ENCODE assay signal across 22 mouse cellular contexts in the genomic region with DNA sequence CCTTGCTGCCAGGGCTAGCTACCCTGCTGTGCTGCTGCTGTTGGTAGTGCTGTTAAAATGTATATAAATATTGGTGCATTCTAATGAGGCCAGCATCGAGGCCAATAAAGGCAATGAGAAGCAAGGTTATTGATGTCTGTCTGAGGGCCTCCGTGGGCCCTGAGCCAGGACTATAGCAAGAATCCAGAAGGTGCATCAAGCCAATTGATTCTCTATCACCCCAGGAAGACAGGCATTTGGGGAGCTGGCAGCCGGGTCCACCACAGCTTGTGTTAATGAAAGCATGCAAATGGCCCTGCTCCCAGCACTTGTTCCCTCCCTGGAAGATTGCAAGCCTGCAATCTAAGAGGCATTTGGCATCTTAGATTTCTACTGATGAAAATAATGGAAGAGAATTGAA. TPM values are rescaled to one million over a fixed set of nuclear protein-coding genes. Genes with fewer than 3 reads are reported as not detected.
DNase-seq lines count a peak whose midpoint lies in the region; ATAC-seq and TF ChIP-seq lines count a peak whose summit lies in the region.
"Had no signal": no experiment of that assay in that cellular context is flagged by ENCODE, and none has a peak within 500 bp of the region (broad histone marks: within the 10 kb centered on the region; RNA-seq: fewer than 3 reads in every experiment).

No protein-coding gene starts in this region.

- peak; percentile 47; the same call in 1 of the 2 replicates for ATAC-seq in forebrain, embryonic 16.5 days
- no peak for ATAC-seq in forebrain, embryonic 11.5 days (replicated peaks; ENCODE audit: low FRiP score)
- ATAC-seq in hindbrain, postnatal 0 days: no peak
- ATAC-seq in kidney, embryonic 14.5 days (ENCODE audit: low FRiP score, low TSS enrichment): no peak
- ATAC-seq: intestine, embryonic 15.5 days had no signal

- H3K27me3 ChIP-seq in forebrain, embryonic 16.5 days (replicated peaks; ENCODE audit: control insufficient read depth, insufficient read depth, low read length): no peaks in the 10 kb centered on the region
- no peaks in the 10 kb centered on the region for H3K27me3 ChIP-seq in forebrain, embryonic 11.5 days (ENCODE audit: control insufficient read depth, insufficient read depth, low read length)
- H3K27me3 ChIP-seq in cerebellum, adult 2 months (ENCODE audit: control insufficient read depth, insufficient read depth, low read length): no peaks in the 10 kb centered on the region
- H3K27me3 ChIP-seq in hindbrain, postnatal 0 days (ENCODE audit: insufficient read depth, low read length): no peaks in the 10 kb centered on the region
- H3K27me3 ChIP-seq in kidney, embryonic 14.5 days (ENCODE audit: control insufficient read depth, insufficient read depth, low read length): no peaks in the 10 kb centered on the region
- H3K27me3 ChIP-seq: embryonic facial prominence, embryonic 12.5 days; intestine, embryonic 15.5 days; kidney, embryonic 15.5 days; limb, embryonic 13.5 days; liver, embryonic 15.5 days; stomach, embryonic 15.5 days had no signal

- no peak for DNase-seq in forebrain, embryonic 11.5 days (ENCODE audit: low spot score)
- peak; percentile 62 for DNase-seq in left cerebral cortex, postnatal 4 days
- no peak for DNase-seq in left cerebral cortex, adult 2 months (ENCODE audit: extremely low spot score in 1 of 2, low spot score in 2 of 2)
- DNase-seq in cerebellum, adult 2 months: peak; percentile 46 to 59
- peak; percentile 29 for DNase-seq in hindbrain, postnatal 0 days (ENCODE audit: low spot score)
- DNase-seq in right cerebral cortex, postnatal 25 days: no peak
- DNase-seq: adrenal gland, adult 2 months; heart, postnatal 36 days; spleen, adult 18-20 months; thymus, adult 2 months had no signal

- no peak overlapping the region for H3K4me2 ChIP-seq in forebrain, embryonic 16.5 days (ENCODE audit: low read length)
- H3K4me2 ChIP-seq in forebrain, embryonic 11.5 days (ENCODE audit: low read depth, low read length, severe bottlenecking): no peak overlapping the region
- no peak overlapping the region for H3K4me2 ChIP-seq in hindbrain, postnatal 0 days (ENCODE audit: low read depth, low read length)
- H3K4me2 ChIP-seq in kidney, embryonic 14.5 days (replicated peaks; ENCODE audit: low read depth, low read length): no peak overlapping the region
- H3K4me2 ChIP-seq: embryonic facial prominence, embryonic 12.5 days; heart, embryonic 13.5 days; intestine, embryonic 15.5 days; kidney, embryonic 15.5 days; limb, embryonic 13.5 days; liver, embryonic 15.5 days; stomach, embryonic 15.5 days had no signal

- no peaks in the 10 kb centered on the region for H3K36me3 ChIP-seq in forebrain, embryonic 16.5 days (ENCODE audit: control insufficient read depth, insufficient read depth)
- H3K36me3 ChIP-seq in forebrain, embryonic 11.5 days (ENCODE audit: control insufficient read depth, insufficient read depth, low read length): no peaks in the 10 kb centered on the region
- H3K36me3 ChIP-seq in hindbrain, postnatal 0 days (ENCODE audit: insufficient read depth, low read length): no peaks in the 10 kb centered on the region
- H3K36me3 ChIP-seq in kidney, embryonic 14.5 days (ENCODE audit: control insufficient read depth, insufficient read depth, low read length): no peaks in the 10 kb centered on the region
- H3K36me3 ChIP-seq: embryonic facial prominence, embryonic 12.5 days; heart, embryonic 13.5 days; intestine, embryonic 15.5 days; kidney, embryonic 15.5 days; limb, embryonic 13.5 days; liver, embryonic 15.5 days; stomach, embryonic 15.5 days had no signal

- no peak for TF ChIP-seq POLR2A in cerebellum, adult 2 months (IDR thresholded peaks at IDR 0.05; ENCODE audit: borderline replicate concordance, insufficient read depth, low read length)

- intact Hi-C loops in left cerebral cortex, postnatal 4 days (cut with DNase I): no loop called here
- intact Hi-C loops in left cerebral cortex, adult 2 months (cut with DNase I): no loop called here

- no peak overlapping the region for H3K27ac ChIP-seq in forebrain, embryonic 16.5 days (ENCODE audit: low read length)
- no peak overlapping the region for H3K27ac ChIP-seq in forebrain, embryonic 11.5 days (ENCODE audit: low read depth, low read length)
- no peak overlapping the region for H3K27ac ChIP-seq in left cerebral cortex, adult 2 months
- H3K27ac ChIP-seq in cerebellum, adult 2 months (ENCODE audit: insufficient read depth, low read length): no peak overlapping the region; the same call in 1 of the 2 replicates
- no peak overlapping the region for H3K27ac ChIP-seq in hindbrain, postnatal 0 days
- H3K27ac ChIP-seq in kidney, embryonic 14.5 days (ENCODE audit: low read depth, low read length): no peak overlapping the region
- H3K27ac ChIP-seq: embryonic facial prominence, embryonic 12.5 days; heart, embryonic 13.5 days; intestine, embryonic 15.5 days; kidney, embryonic 15.5 days; limb, embryonic 13.5 days; liver, embryonic 15.5 days; stomach, embryonic 15.5 days had no signal

- H3K9me3 ChIP-seq in forebrain, embryonic 16.5 days (ENCODE audit: control insufficient read depth, low read length): no peaks in the 10 kb centered on the region
- H3K9me3 ChIP-seq in forebrain, embryonic 11.5 days (ENCODE audit: control insufficient read depth, low read length): no peaks in the 10 kb centered on the region
- no peaks in the 10 kb centered on the region for H3K9me3 ChIP-seq in hindbrain, postnatal 0 days (ENCODE audit: low read length)
- no peaks in the 10 kb centered on the region for H3K9me3 ChIP-seq in kidney, embryonic 14.5 days (ENCODE audit: control insufficient read depth, low read length)
- H3K9me3 ChIP-seq: embryonic facial prominence, embryonic 12.5 days; heart, embryonic 13.5 days; intestine, embryonic 15.5 days; kidney, embryonic 15.5 days; limb, embryonic 13.5 days; liver, embryonic 15.5 days; stomach, embryonic 15.5 days had no signal

- H3K4me3 ChIP-seq in forebrain, embryonic 16.5 days (replicated peaks; ENCODE audit: low read length): no peak overlapping the region
- no peak overlapping the region for H3K4me3 ChIP-seq in forebrain, embryonic 11.5 days (ENCODE audit: low read depth, low read length)
- H3K4me3 ChIP-seq in left cerebral cortex, adult 2 months: no peak overlapping the region
- H3K4me3 ChIP-seq in cerebellum, adult 2 months (replicated peaks; ENCODE audit: insufficient read depth, low read depth, low read length): no peak overlapping the region
- no peak overlapping the region for H3K4me3 ChIP-seq in hindbrain, postnatal 0 days (ENCODE audit: low read length)
- H3K4me3 ChIP-seq in kidney, embryonic 14.5 days (ENCODE audit: low read length): no peak overlapping the region
- H3K4me3 ChIP-seq: embryonic facial prominence, embryonic 12.5 days; heart, embryonic 13.5 days; intestine, embryonic 15.5 days; kidney, embryonic 15.5 days; limb, embryonic 13.5 days; liver, embryonic 15.5 days; stomach, embryonic 15.5 days had no signal

- peaks cover 19% of the 10 kb centered on the region for H3K4me1 ChIP-seq in forebrain, embryonic 16.5 days (replicated peaks; ENCODE audit: control insufficient read depth, insufficient read depth, low read length)
- no peaks in the 10 kb centered on the region for H3K4me1 ChIP-seq in forebrain, embryonic 11.5 days (replicated peaks; ENCODE audit: control insufficient read depth, insufficient read depth, low read length)
- peaks cover 11% of the 10 kb centered on the region for H3K4me1 ChIP-seq in cerebellum, adult 2 months (ENCODE audit: control insufficient read depth, insufficient read depth, low read length)
- peaks cover 9% of the 10 kb centered on the region; the same call in 1 of the 2 replicates for H3K4me1 ChIP-seq in hindbrain, postnatal 0 days (ENCODE audit: insufficient read depth, low read length)
- no peaks in the 10 kb centered on the region for H3K4me1 ChIP-seq in kidney, embryonic 14.5 days (ENCODE audit: control insufficient read depth, insufficient read depth, low read length)
- H3K4me1 ChIP-seq: embryonic facial prominence, embryonic 12.5 days; intestine, embryonic 15.5 days; liver, embryonic 15.5 days; stomach, embryonic 15.5 days had no signal

- 7% methylated on average over 3 of the region's 3 CpGs for WGBS in forebrain, embryonic 16.5 days
- 29% methylated on average over 3 of the region's 3 CpGs for WGBS in forebrain, embryonic 11.5 days
- 6% methylated on average over 3 of the region's 3 CpGs for WGBS in cerebellum, adult 2 months
- WGBS in hindbrain, postnatal 0 days: 17% methylated on average over 3 of the region's 3 CpGs
- WGBS in kidney, embryonic 14.5 days: 42% methylated on average over 3 of the region's 3 CpGs

- no peak overlapping the region for H3K9ac ChIP-seq in forebrain, embryonic 16.5 days (replicated peaks; ENCODE audit: low read depth, low read length)
- H3K9ac ChIP-seq in forebrain, embryonic 11.5 days (ENCODE audit: low read length): no peak overlapping the region
- no peak overlapping the region for H3K9ac ChIP-seq in hindbrain, postnatal 0 days (replicated peaks; ENCODE audit: low read length)
- H3K9ac ChIP-seq in kidney, embryonic 14.5 days (ENCODE audit: low read depth, low read length): no peak overlapping the region
- H3K9ac ChIP-seq: embryonic facial prominence, embryonic 12.5 days; heart, embryonic 13.5 days; intestine, embryonic 15.5 days; kidney, embryonic 15.5 days; limb, embryonic 13.5 days; liver, embryonic 15.5 days; stomach, embryonic 15.5 days had no signal

- TF ChIP-seq CTCF in left cerebral cortex, adult 2 months (IDR thresholded peaks at IDR 0.05): no peak
- TF ChIP-seq CTCF in cerebellum, adult 2 months (IDR thresholded peaks at IDR 0.05; ENCODE audit: borderline replicate concordance, insufficient read depth, low read depth, low read length): no peak
- no peak for TF ChIP-seq CTCF in hindbrain, postnatal 0 days (IDR thresholded peaks at IDR 0.05; ENCODE audit: low read depth)

RNA-seq across cellular contexts. Expression of gene Tnr, which starts 54.8 kb away (rescaled TPM):
- polyA plus RNA-seq in forebrain, embryonic 16.5 days (2015; fragmentation: Nextera tagmentation; extraction: Ambion mirVana): 6.9 and 7.4 TPM in 2 replicates
- polyA plus RNA-seq in forebrain, embryonic 11.5 days (2014; fragmentation: Nextera tagmentation; extraction: Ambion mirVana): 0.19 and 0.77 TPM in 2 replicates
- total RNA-seq in left cerebral cortex, postnatal 4 days (2021): 10 to 100 TPM; 72.5 to 90.4 TPM
- 100 to 1,000 TPM; 138 to 146 TPM for total RNA-seq in left cerebral cortex, adult 2 months (2021)
- 22.7 and 25.7 TPM in 2 replicates for polyA plus RNA-seq in cerebellum, adult 2 months (2012; rRNA removed)
- 51.5 and 58.0 TPM in 2 replicates for total RNA-seq in hindbrain, postnatal 0 days (2014; rRNA removed)
- polyA plus RNA-seq in hindbrain, postnatal 0 days (2015; fragmentation: Nextera tagmentation; extraction: Ambion mirVana): 5.4 and 6.0 TPM in 2 replicates
- polyA plus RNA-seq in kidney, embryonic 14.5 days (2014; fragmentation: Nextera tagmentation; extraction: Ambion mirVana): not detected in 2 replicates
- total RNA-seq: CH12.LX; gastrocnemius, adult 18-20 months; megakaryocyte-erythroid progenitor cell, adult 5-6 weeks had no signal
- polyA plus RNA-seq: heart, embryonic 13.5 days; kidney, embryonic 15.5 days had no signal

Comparison
In these comparisons a context has a peak if more than half of its experiments do, and no peak if none do; other contexts are left out.
1. DNase-seq: peak in left cerebral cortex, postnatal 4 days (single experiment), cerebellum, adult 2 months (2 of 2) and hindbrain, postnatal 0 days (single experiment); none in forebrain, embryonic 11.5 days (single experiment), left cerebral cortex, adult 2 months (0 of 2) and right cerebral cortex, postnatal 25 days (single experiment).